Mouse (Mus musculus): ENCODE measurements at regions not wholly inside any gene's neighbourhood (a gene's known extent, or its start where the extent isn't known, plus 50 kb on each side); places are given as distances from the start of the nearest gene placed in this dataset.

- no peak for ATAC-seq
- Histone ChIP-seq H3K9me3 (no peaks in the 10 kb centered on the region), H3K9ac (replicated peaks) (no peak overlapping the region), H3K27ac (no peak overlapping the region), H3K27me3 (no peaks in the 10 kb centered on the region), H3K4me2 (replicated peaks) (no peak overlapping the region), H3K36me3 (no peaks in the 10 kb centered on the region), H3K4me3 (replicated peaks) (no peak overlapping the region), H3K4me1 (replicated peaks) (peaks cover 27% of the 10 kb centered on the region)
- 42% methylated on average over 2 of the region's 2 CpGs for WGBS
Measured at GRCm38 (mm10) chr10:97160892-97161291, 318.5 kb upstream of the Dcn start.

DNA sequence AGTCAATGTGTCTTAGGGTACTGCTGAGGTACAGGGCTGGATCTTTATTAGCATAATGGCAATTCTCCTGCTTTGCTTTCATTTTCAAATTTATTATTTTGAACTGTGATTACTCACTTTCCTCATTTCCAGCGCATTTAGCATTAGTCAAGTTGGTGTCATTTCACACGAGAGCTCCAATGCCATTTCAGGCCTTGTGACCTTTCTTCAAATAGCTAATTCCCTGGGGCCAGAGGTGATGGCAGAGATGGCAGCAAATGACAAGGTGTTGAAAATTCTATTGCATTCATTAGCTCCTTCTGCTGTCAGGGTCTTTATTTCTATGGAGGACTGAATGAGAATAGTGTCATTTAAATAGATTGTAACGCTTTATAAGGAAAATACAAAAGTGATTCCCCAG is 300.9 kb upstream of the Dcn start:
- no peak for ATAC-seq
- Histone ChIP-seq H3K27me3 (no peaks in the 10 kb centered on the region), H3K27ac (no peak overlapping the region), H3K4me3 (replicated peaks) (no peak overlapping the region), H3K9ac (replicated peaks) (no peak overlapping the region), H3K36me3 (no peaks in the 10 kb centered on the region), H3K4me1 (replicated peaks) (no peaks in the 10 kb centered on the region), H3K9me3 (no peaks in the 10 kb centered on the region), H3K4me2 (replicated peaks) (no peak overlapping the region)
- 43% methylated on average over 3 of the region's 3 CpGs for WGBS

- no peak for ATAC-seq
- H3K4me1 ChIP-seq (replicated peaks): no peaks in the 10 kb centered on the region
- no peaks in the 10 kb centered on the region for H3K9me3 ChIP-seq
- no peak overlapping the region for H3K9ac ChIP-seq (replicated peaks)
- no peak overlapping the region for H3K27ac ChIP-seq
- no peak overlapping the region for H3K4me3 ChIP-seq (replicated peaks)
- H3K4me2 ChIP-seq (replicated peaks): no peak overlapping the region
- H3K27me3 ChIP-seq: no peaks in the 10 kb centered on the region
- no peaks in the 10 kb centered on the region for H3K36me3 ChIP-seq
Measured at GRCm38 (mm10) chr10:97189696-97190095, 289.7 kb upstream of the Dcn start.

DNA sequence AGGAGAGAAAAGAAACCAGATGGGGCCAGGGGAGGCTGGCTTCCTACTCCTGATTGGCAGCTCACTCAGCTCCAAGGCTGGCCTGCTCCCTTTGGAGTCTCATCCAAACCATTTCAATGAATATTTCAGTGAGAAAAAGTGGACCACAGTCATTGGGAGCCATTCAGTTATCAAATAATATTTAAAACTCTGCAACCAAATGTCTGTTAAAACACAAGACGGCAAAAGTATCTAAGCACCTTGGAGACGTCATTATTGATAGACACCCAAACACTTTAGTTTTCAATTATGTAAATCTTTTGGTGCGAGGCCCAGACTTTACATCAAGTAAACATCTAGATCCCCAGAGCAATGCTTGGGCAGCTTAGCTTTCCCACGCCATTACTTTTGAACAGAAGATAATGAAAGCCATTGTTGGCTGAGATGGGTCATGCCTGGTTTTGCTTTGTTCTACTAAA is 268.1 kb upstream of the Dcn start:
- peaks cover 32% of the 10 kb centered on the region for H3K4me1 ChIP-seq (replicated peaks)
- no peaks in the 10 kb centered on the region for H3K36me3 ChIP-seq
- no peak overlapping the region for H3K9ac ChIP-seq (replicated peaks)
- peak; percentile 83 for ATAC-seq
- H3K27ac ChIP-seq: 0 out of 2 replicates have a peak overlapping the region, but pooled peaks have one; percentile 61
- H3K4me2 ChIP-seq (replicated peaks): no peak overlapping the region
- WGBS: 23% methylated on average over 4 of the region's 4 CpGs
- H3K9me3 ChIP-seq: no peaks in the 10 kb centered on the region
- H3K27me3 ChIP-seq: no peaks in the 10 kb centered on the region
- no peak overlapping the region for H3K4me3 ChIP-seq (replicated peaks)

DNA sequence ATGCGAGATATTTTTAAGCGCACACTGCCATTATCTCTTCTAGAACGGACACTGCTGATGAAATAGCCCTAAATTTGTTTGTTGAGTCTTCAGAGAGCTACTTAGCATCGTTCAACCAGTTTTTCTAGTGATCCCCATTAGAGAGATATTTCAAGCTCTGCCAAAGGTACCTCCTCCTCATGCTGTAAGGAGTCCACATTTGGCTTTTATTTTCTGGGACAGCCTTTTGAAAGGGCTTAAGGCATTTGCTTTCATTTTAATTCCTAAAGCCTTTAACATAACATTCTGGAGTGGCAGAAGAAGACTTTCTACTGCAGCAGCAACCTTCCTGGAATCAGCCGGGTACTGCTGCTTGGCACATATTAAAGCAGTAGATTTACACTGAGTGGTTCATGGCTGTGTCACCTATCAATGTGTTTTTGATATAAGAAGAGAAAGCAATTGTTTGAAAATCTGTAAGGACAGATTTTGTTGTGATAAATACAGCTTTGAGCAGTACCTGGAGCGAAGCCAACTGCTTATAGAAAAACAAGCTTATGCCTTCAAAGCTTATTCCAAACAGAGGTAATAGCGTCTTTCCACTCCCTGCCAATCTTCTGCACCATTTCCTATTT is 267.5 kb upstream of the Dcn start:
- WGBS: 55% methylated on average over 7 of the region's 7 CpGs
- Histone ChIP-seq H3K4me3 (replicated peaks) (no peak overlapping the region), H3K9me3 (no peaks in the 10 kb centered on the region), H3K4me1 (replicated peaks) (peaks cover 32% of the 10 kb centered on the region), H3K27ac (peak overlapping the region; percentile 61), H3K27me3 (no peaks in the 10 kb centered on the region), H3K9ac (replicated peaks) (no peak overlapping the region), H3K36me3 (no peaks in the 10 kb centered on the region), H3K4me2 (replicated peaks) (no peak overlapping the region)
- ATAC-seq: 0 out of 2 replicates have a peak, but pooled peaks have one; percentile 53

DNA sequence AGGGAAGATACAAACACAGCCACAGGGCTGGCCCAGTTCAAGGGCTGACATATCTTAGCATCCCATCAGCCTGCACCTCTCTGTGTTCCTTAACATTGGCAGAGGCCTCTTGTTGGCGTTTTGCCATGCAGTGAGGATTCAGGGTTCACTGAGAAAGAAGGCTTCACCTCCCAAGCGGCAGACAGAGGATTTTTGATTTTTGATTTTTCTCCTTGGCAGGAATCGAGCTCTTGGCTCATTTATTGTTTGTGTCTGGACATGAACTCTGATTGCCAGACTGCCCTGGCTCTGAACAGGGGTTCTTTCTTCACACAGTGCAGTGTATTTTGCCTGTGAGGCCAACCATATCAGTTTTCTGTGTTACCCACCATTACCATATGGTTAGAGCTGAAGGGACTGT is 259.9 kb upstream of the Dcn start:
- no peak overlapping the region for H3K9ac ChIP-seq (replicated peaks)
- H3K36me3 ChIP-seq: no peaks in the 10 kb centered on the region
- no peak overlapping the region for H3K4me3 ChIP-seq (replicated peaks)
- no peak overlapping the region for H3K27ac ChIP-seq
- no peak for ATAC-seq
- H3K27me3 ChIP-seq: no peaks in the 10 kb centered on the region
- 79% methylated on average over 3 of the region's 3 CpGs for WGBS
- H3K4me1 ChIP-seq (replicated peaks): no peaks in the 10 kb centered on the region
- H3K4me2 ChIP-seq (replicated peaks): no peak overlapping the region
- no peaks in the 10 kb centered on the region for H3K9me3 ChIP-seq

DNA sequence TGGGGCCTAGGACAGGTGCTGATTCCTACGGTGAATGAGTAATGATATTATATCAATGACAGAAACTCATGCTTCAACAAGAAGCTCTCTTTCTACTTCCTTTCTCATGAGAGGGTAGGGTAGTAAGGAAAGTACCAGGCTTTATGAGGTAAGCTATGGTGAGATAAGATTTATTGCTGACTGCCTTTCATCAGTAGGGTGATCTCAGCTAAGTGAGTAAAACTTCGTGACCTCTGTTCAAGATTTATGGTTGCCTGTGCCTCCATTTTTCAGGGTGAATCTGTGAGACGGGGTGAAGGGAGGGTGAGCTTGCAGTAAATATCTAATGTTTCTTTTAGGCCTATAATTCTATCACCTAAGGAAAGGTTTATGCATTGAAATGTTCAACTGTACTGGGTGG is 259.0 kb upstream of the Dcn start:
- Histone ChIP-seq H3K27me3 (no peaks in the 10 kb centered on the region), H3K9me3 (no peaks in the 10 kb centered on the region), H3K36me3 (no peaks in the 10 kb centered on the region), H3K9ac (replicated peaks) (no peak overlapping the region), H3K27ac (no peak overlapping the region), H3K4me3 (replicated peaks) (no peak overlapping the region), H3K4me2 (replicated peaks) (no peak overlapping the region), H3K4me1 (replicated peaks) (no peaks in the 10 kb centered on the region)
- no peak for ATAC-seq
- 94% methylated on average over 3 of the region's 3 CpGs for WGBS

DNA sequence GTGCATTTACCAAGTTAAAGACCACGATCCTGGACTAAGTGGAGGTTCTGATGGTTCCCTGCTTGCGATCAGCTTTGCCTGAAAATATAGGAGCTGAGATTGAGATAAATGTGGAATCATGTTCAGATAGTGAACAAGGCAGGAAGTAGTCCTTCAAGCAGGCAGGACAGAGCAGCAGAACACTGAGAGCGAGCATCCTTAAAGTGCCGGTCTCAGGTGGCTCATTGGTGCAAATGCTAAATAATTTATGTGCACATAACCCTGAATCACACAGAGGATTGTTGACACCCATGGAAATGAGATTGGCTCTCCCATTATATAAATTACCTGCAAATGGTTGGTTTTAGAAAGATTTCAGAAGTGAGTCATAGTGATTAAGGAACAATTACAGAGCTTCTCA is 243.8 kb upstream of the Dcn start:
- Histone ChIP-seq H3K4me2 (replicated peaks) (no peak overlapping the region), H3K4me3 (replicated peaks) (no peak overlapping the region), H3K27ac (no peak overlapping the region), H3K4me1 (replicated peaks) (no peaks in the 10 kb centered on the region), H3K9me3 (no peaks in the 10 kb centered on the region), H3K9ac (replicated peaks) (no peak overlapping the region), H3K27me3 (no peaks in the 10 kb centered on the region), H3K36me3 (no peaks in the 10 kb centered on the region)
- WGBS: 75% methylated on average over 4 of the region's 4 CpGs
- ATAC-seq: no peak

DNA sequence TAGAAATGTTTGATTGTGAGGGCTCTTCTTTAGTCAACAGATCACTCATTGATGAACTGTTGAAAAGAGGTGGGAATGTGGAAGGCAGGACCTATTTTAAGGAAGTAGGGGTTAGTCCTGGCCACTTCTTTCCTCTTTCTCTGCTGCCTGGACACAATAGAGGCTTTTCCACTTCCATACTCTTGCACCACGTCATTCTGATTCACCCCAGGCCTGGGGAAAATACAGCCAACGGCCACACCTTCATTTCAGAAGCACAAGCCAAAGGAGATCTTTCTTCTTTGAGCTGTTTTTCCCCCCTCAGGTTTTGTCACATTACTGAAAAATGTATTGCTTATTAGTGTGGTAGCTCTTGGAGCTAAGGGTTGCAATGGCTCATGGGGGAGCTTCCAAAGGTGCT is 237.9 kb upstream of the Dcn start:
- no peaks in the 10 kb centered on the region for H3K27me3 ChIP-seq
- no peaks in the 10 kb centered on the region for H3K36me3 ChIP-seq
- no peak overlapping the region for H3K9ac ChIP-seq (replicated peaks)
- H3K4me3 ChIP-seq (replicated peaks): no peak overlapping the region
- no peaks in the 10 kb centered on the region for H3K4me1 ChIP-seq (replicated peaks)
- no peak overlapping the region for H3K4me2 ChIP-seq (replicated peaks)
- ATAC-seq: no peak
- no peaks in the 10 kb centered on the region for H3K9me3 ChIP-seq
- no peak overlapping the region for H3K27ac ChIP-seq
- WGBS: 72% methylated on average over 2 of the region's 2 CpGs

DNA sequence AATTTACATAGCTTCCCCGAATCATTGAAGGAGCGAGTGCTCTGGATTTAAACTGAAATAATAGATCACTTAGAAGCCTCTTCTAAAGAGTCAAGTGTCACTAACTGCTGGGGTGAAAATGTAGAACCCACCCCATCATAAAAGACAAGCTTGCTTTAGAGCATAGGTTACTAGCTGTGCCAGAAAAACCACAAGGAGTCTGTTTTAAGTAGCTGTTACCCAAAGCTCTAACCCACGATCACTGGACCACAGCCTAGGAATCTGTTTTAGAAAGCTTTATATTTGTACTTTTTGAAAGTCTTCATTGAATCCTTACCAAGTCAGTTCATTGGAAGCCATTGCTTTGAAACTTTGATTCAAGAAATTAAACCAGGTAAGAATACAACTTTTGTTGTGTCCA is 233.7 kb upstream of the Dcn start:
- ATAC-seq: no peak
- Histone ChIP-seq H3K4me2 (replicated peaks) (no peak overlapping the region), H3K4me1 (replicated peaks) (peaks cover 10% of the 10 kb centered on the region), H3K27ac (no peak overlapping the region), H3K9me3 (no peaks in the 10 kb centered on the region), H3K27me3 (no peaks in the 10 kb centered on the region), H3K9ac (replicated peaks) (no peak overlapping the region), H3K36me3 (no peaks in the 10 kb centered on the region), H3K4me3 (replicated peaks) (no peak overlapping the region)
- 57% methylated on average over 3 of the region's 3 CpGs for WGBS

DNA sequence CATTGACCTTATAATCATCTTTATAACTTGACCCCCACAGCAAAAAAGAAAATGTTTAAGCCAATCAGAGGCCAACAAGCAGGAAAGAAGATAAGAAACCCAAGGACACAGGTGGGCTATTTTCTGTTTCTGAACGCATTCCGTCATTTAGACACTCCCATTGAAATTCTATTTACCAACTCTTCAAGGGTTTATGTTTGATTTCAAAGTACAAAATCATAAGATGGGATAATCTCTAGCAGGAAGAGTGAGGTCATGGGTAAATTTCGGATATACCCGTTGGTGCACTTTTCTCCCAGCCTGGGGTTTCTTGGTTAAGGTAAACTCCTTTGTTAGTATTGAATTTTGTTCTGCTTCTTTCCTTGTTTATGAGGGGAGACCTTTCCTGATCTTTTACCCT is 230.9 kb upstream of the Dcn start:
- H3K9me3 ChIP-seq: no peaks in the 10 kb centered on the region
- H3K9ac ChIP-seq (replicated peaks): no peak overlapping the region
- no peak overlapping the region for H3K27ac ChIP-seq
- ATAC-seq: no peak
- no peak overlapping the region for H3K4me3 ChIP-seq (replicated peaks)
- no peaks in the 10 kb centered on the region for H3K27me3 ChIP-seq
- no peaks in the 10 kb centered on the region for H3K36me3 ChIP-seq
- peaks cover 12% of the 10 kb centered on the region for H3K4me1 ChIP-seq (replicated peaks)
- WGBS: 88% methylated on average over 4 of the region's 4 CpGs
- no peak overlapping the region for H3K4me2 ChIP-seq (replicated peaks)

- WGBS: 52% methylated on average over 1 of the region's 1 CpGs
- Histone ChIP-seq H3K36me3 (no peaks in the 10 kb centered on the region), H3K27ac (no peak overlapping the region; the same call in 1 of the 2 replicates), H3K9ac (replicated peaks) (no peak overlapping the region), H3K4me3 (replicated peaks) (no peak overlapping the region), H3K9me3 (no peaks in the 10 kb centered on the region), H3K27me3 (no peaks in the 10 kb centered on the region), H3K4me1 (replicated peaks) (peaks cover 12% of the 10 kb centered on the region), H3K4me2 (replicated peaks) (no peak overlapping the region)
- ATAC-seq: no peak
Measured at GRCm38 (mm10) chr10:97249760-97250159, 229.6 kb upstream of the Dcn start.

GRCm38 (mm10) chr10:97250167-97250566 is 229.2 kb upstream of the Dcn start:
- 27% methylated on average over 2 of the region's 2 CpGs for WGBS
- H3K27me3 ChIP-seq: no peaks in the 10 kb centered on the region
- H3K4me1 ChIP-seq (replicated peaks): peaks cover 12% of the 10 kb centered on the region
- H3K9me3 ChIP-seq: no peaks in the 10 kb centered on the region
- H3K4me2 ChIP-seq (replicated peaks): no peak overlapping the region
- no peak overlapping the region for H3K9ac ChIP-seq (replicated peaks)
- peak overlapping the region; percentile 45; the same call in 1 of the 2 replicates for H3K27ac ChIP-seq
- H3K36me3 ChIP-seq: no peaks in the 10 kb centered on the region
- no peak overlapping the region for H3K4me3 ChIP-seq (replicated peaks)
- peak; percentile 93 for ATAC-seq
